In the genomic region with DNA sequence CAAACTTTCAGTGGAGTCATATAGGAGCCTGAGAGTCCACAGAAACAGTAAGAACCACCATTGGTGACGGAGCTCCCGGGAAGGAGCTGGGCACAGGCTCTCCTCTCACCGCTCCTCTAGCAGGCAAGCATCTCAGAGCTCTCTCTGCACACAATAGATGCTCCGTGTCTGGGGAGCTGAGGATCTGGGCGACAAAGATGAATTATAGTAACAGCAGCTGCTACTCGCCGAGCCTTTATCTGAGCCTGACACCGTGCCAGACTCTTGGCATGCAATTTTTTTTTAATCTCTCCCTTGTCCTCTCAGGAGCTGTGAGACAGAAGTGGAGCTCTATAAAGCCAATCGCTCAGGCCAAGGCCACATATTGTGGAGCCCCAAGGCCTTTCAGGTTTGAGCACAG, we compare ENCODE assay signal across 11 mouse cellular contexts. TPM values are rescaled to one million over a fixed set of nuclear protein-coding genes. Genes with fewer than 3 reads are reported as not detected.
DNase-seq lines count a peak whose midpoint lies in the region; ATAC-seq lines count a peak whose summit lies in the region.
"Had no signal": no experiment of that assay in that cellular context is flagged by ENCODE, and none has a peak within 500 bp of the region (broad histone marks: within the 10 kb centered on the region; RNA-seq: fewer than 3 reads in every experiment).

No protein-coding gene starts in this region.

- peak; percentile 55 to 59 for DNase-seq in cerebellum, adult 18-20 months
- no peak for DNase-seq in cerebellum, adult 11 months
- DNase-seq in cerebellum, postnatal 25 days, result peak; percentile 65 to 74
- DNase-seq in layer of hippocampus, adult 9-10 months (ENCODE audit: low spot score), result peak; percentile 26
- DNase-seq in thymus, postnatal 4 days, result no peak
- DNase-seq in B cell, adult 2 months, result no peak
- no peak for DNase-seq in embryonic facial prominence, embryonic 10.5 days (ENCODE audit: low spot score)
- DNase-seq: lung, adult 2 months had no signal

- WGBS in neural tube, embryonic 15.5 days, result 38% methylated on average over 9 of the region's 9 CpGs
- WGBS in embryonic facial prominence, embryonic 10.5 days, result 94% methylated on average over 9 of the region's 9 CpGs

- H3K27me3 ChIP-seq in neural tube, embryonic 15.5 days (replicated peaks), result no peaks in the 10 kb centered on the region
- no peaks in the 10 kb centered on the region for H3K27me3 ChIP-seq in embryonic facial prominence, embryonic 10.5 days (replicated peaks; ENCODE audit: low read depth, poor library complexity, severe bottlenecking)

- 0 out of 2 replicates have a peak overlapping the region, but pooled peaks have one; percentile 18 for H3K27ac ChIP-seq in neural tube, embryonic 15.5 days (replicated peaks)
- no peak overlapping the region for H3K27ac ChIP-seq in embryonic facial prominence, embryonic 10.5 days (replicated peaks)

- peaks cover 43% of the 10 kb centered on the region for H3K36me3 ChIP-seq in neural tube, embryonic 15.5 days
- peaks cover 80% of the 10 kb centered on the region for H3K36me3 ChIP-seq in embryonic facial prominence, embryonic 10.5 days (replicated peaks)

- no peaks in the 10 kb centered on the region for H3K4me1 ChIP-seq in neural tube, embryonic 15.5 days
- H3K4me1 ChIP-seq in embryonic facial prominence, embryonic 10.5 days, result no peaks in the 10 kb centered on the region

- no peaks in the 10 kb centered on the region for H3K9me3 ChIP-seq in neural tube, embryonic 15.5 days (replicated peaks)
- H3K9me3 ChIP-seq in embryonic facial prominence, embryonic 10.5 days, result peaks cover 4% of the 10 kb centered on the region; the same call in 1 of the 2 replicates

- ATAC-seq in neural tube, embryonic 15.5 days (ENCODE audit: low FRiP score), result no peak

- H3K4me2 ChIP-seq in neural tube, embryonic 15.5 days, result no peak overlapping the region

- H3K9ac ChIP-seq in neural tube, embryonic 15.5 days (replicated peaks), result no peak overlapping the region

- no peak overlapping the region for H3K4me3 ChIP-seq in neural tube, embryonic 15.5 days (replicated peaks)
- H3K4me3 ChIP-seq in embryonic facial prominence, embryonic 10.5 days, result no peak overlapping the region

RNA-seq across cellular contexts. Expression of a gene that starts 42.6 kb away (rescaled TPM):
- polyA plus RNA-seq in neural tube, embryonic 15.5 days (2015; fragmentation: Nextera tagmentation; extraction: Ambion mirVana), result 0.05 and 0.10 TPM in 2 replicates
- polyA plus RNA-seq in embryonic facial prominence, embryonic 10.5 days (2016; fragmentation: Nextera tagmentation; extraction: Ambion mirVana), result not detected in 2 replicates
- polyA plus RNA-seq: embryonic facial prominence, embryonic 14.5 days; neural tube, embryonic 11.5 days had no signal

RNA-seq across cellular contexts. Expression of a gene that starts 54.8 kb away (rescaled TPM):
- polyA plus RNA-seq in neural tube, embryonic 15.5 days (2015; fragmentation: Nextera tagmentation; extraction: Ambion mirVana), result not detected in 2 replicates
- polyA plus RNA-seq in embryonic facial prominence, embryonic 10.5 days (2016; fragmentation: Nextera tagmentation; extraction: Ambion mirVana), result not detected in 2 replicates
- polyA plus RNA-seq: embryonic facial prominence, embryonic 14.5 days; lung, adult 2 months; neural tube, embryonic 11.5 days had no signal

Comparison
In these comparisons a context has a peak if more than half of its experiments do, and no peak if none do; other contexts are left out.
1. DNase-seq: peak in cerebellum, adult 18-20 months (2 of 2), cerebellum, postnatal 25 days (2 of 2) and layer of hippocampus, adult 9-10 months (single experiment); none in cerebellum, adult 11 months (single experiment), thymus, postnatal 4 days (single experiment), B cell, adult 2 months (0 of 2) and embryonic facial prominence, embryonic 10.5 days (single experiment).